Mouse (Mus musculus): ENCODE measurements around the gene Nfia.

The Nfia gene

GRCm38 (mm10) chr4:97780666-97781435 lies 8.3 kb downstream of the Nfia start:
- DNase-seq (ENCODE audit: inconsistent age in 2 of 2, low spot score in 1 of 2) = no peak

- DNase-seq (ENCODE audit: inconsistent age in 2 of 2, low spot score in 1 of 2) = no peak
These were observed 9.5 kb downstream of the Nfia start for GRCm38 (mm10) chr4:97782069-97782468.

GRCm38 (mm10) chr4:97782497-97782896 lies 10.0 kb downstream of the Nfia start:
- DNase-seq (ENCODE audit: inconsistent age in 2 of 2, low spot score in 1 of 2) = peak in 1 of 2 experiments; percentile 54

- no peak for DNase-seq (ENCODE audit: inconsistent age in 2 of 2, low spot score in 1 of 2)
These were observed 10.7 kb downstream of the Nfia start for GRCm38 (mm10) chr4:97783073-97783879.

- DNase-seq (ENCODE audit: inconsistent age in 2 of 2, low spot score in 1 of 2) = no peak
These were observed 11.7 kb downstream of the Nfia start for GRCm38 (mm10) chr4:97784236-97784635.

DNA sequence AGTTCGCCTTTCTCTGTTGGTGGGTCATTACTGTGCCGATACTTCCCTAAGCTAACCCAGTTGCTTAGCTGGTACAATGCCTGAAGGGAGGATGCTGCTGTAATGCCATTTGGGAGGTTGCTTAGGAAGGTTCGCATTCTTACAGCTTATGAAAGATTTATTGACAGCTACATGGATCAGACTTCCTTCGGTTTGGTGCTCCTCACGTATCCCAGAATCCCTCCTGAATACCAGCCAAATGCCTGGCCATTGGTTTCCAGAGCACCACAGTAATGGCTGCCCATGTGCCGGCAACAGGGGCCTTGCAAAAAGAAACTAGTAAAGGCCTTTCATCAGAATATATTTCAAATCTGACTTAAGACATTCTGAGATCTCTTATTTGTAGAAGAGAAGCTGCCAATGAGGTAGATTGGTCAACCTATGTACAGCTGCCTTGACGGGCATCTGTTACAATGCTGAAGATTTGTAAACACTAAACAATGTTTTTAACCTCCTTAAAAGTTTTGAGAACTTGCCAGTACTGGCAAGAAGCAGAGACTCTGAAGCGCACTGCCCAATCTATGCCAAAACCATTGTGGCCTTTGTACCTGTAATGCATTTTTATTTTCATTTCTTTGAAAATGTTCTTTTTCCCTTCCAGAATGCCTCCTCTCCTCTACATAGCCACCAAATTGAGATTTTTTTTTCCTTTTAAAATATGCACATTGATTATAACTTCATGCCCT lies 13.2 kb downstream of the Nfia start:
- DNase-seq (ENCODE audit: inconsistent age in 2 of 2, low spot score in 1 of 2) = no peak

GRCm38 (mm10) chr4:97786571-97786970 lies 14.0 kb downstream of the Nfia start:
- DNase-seq (ENCODE audit: inconsistent age in 2 of 2, low spot score in 1 of 2) = no peak

GRCm38 (mm10) chr4:97787515-97787914 lies 15.0 kb downstream of the Nfia start:
- no peak for DNase-seq (ENCODE audit: inconsistent age in 2 of 2, low spot score in 1 of 2)

DNA sequence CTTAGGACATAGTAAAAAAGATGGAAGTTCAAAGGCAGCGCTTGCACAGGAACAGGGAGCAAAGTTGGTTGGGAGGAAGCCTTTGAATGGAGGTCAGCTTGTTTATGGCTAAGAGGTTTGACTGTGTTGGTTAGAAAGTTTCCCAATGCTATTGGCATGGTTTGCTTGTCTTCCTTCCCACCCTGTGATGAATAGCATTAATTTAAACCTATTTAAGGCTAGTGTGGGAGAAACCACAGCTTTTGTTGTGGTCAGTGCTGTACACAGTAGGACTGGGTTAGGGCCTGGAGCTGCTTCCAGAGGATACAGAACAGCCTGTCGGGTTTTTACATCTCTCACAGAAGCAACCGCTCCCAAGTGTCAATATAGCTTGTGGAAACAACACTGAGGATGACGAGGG lies 16.0 kb downstream of the Nfia start:
- no peak for DNase-seq (ENCODE audit: inconsistent age in 2 of 2, low spot score in 1 of 2)

- no peak for DNase-seq (ENCODE audit: inconsistent age in 2 of 2, low spot score in 1 of 2)
These were observed 21.4 kb downstream of the Nfia start for GRCm38 (mm10) chr4:97793931-97794330.

DNA sequence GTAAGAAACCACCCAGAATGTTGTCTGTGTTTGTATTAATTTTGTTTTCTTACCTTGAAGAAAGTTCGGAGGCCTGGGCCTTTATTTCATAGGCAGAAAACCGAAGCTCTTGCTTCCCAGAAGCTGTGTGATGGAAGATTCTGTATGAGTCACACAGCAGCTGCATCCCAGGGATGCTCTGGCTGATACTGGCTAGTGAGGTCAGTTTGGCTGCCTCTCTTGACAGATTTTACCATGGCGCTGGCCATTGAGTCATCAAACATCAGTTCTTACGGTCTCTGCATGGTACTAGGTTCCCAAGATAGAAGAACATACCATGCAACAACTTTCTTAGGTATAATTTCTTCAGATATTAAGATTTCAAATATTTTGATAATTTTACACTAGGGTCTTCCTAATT lies 22.3 kb downstream of the Nfia start:
- no peak for DNase-seq (ENCODE audit: inconsistent age in 2 of 2, low spot score in 1 of 2)

GRCm38 (mm10) chr4:97795957-97796356 lies 23.4 kb downstream of the Nfia start:
- no peak for DNase-seq (ENCODE audit: inconsistent age in 2 of 2, low spot score in 1 of 2)

GRCm38 (mm10) chr4:97796505-97796904 lies 24.0 kb downstream of the Nfia start:
- no peak for DNase-seq (ENCODE audit: inconsistent age in 2 of 2, low spot score in 1 of 2)

DNA sequence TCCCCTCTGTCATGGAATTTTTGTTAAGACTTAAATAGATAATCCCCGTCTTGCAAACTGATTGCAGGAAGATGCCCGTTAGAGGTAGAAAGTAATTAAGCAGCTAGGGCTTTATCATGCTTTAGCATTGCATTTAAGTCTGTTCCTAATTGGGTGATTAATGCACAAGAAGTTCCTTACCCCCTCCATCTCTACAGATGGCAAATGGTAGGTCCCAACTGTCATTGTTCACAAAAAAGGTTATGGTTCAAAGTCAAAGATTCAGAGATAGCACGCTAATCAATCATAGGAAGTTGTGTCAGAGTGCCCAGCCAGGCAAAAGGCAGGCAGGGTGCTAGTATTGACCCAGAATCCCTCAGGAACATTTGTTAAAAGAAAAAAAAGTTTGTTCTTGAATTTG lies 31.3 kb downstream of the Nfia start:
- no peak for DNase-seq (ENCODE audit: inconsistent age in 2 of 2, low spot score in 1 of 2)

GRCm38 (mm10) chr4:97804638-97805037 lies 32.1 kb downstream of the Nfia start:
- DNase-seq (ENCODE audit: inconsistent age in 2 of 2, low spot score in 1 of 2) = no peak

- DNase-seq (ENCODE audit: inconsistent age in 2 of 2, low spot score in 1 of 2) = no peak
These were observed 32.7 kb downstream of the Nfia start for GRCm38 (mm10) chr4:97805255-97805654.

GRCm38 (mm10) chr4:97805896-97806808 lies 33.6 kb downstream of the Nfia start:
- DNase-seq (ENCODE audit: inconsistent age in 2 of 2, low spot score in 1 of 2) = no peak

DNA sequence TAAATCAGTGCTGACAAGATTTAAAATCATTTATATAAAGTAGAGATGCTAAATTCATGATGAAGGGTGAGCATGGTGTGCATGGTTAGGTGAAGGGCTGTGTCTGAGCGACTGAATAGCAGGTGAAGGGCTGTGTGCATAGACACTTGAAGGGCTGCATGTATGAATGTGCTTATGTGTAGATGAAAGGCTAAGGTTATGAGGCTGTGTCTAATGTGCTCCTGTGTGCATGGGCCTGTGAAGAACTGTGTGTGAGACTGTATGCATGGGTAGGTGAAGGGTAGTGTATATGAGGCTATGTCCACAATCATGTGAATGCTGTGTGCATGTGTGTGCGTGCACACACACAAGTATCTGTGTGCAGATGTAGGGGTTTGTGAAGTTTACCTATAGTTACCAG lies 34.4 kb downstream of the Nfia start:
- no peak for DNase-seq (ENCODE audit: inconsistent age in 2 of 2, low spot score in 1 of 2)

GRCm38 (mm10) chr4:97808885-97809284 lies 36.4 kb downstream of the Nfia start:
- no peak for DNase-seq (ENCODE audit: inconsistent age in 2 of 2, low spot score in 1 of 2)

- no peak for DNase-seq (ENCODE audit: inconsistent age in 2 of 2, low spot score in 1 of 2)
These were observed 37.2 kb downstream of the Nfia start for GRCm38 (mm10) chr4:97809582-97810295.
